Mouse (Mus musculus) urinary bladder, adult 2 months (tissue): ENCODE measurements around the gene Socs3. TPM values are rescaled to one million over a fixed set of nuclear protein-coding genes. Genes with fewer than 3 reads are reported as not detected.

Source experiments
- DNase-seq: peaks from one replicate; pipeline ENCODE4 v3.0.0; 2022; ENCODE audit warnings: low spot score
- polyA plus RNA-seq: library from polyadenylated mRNA; depleted of rRNA; stranded (reverse); fragments of >200 nt; gene quantifications from 2 replicates; pipeline ENCODE4 v1.2.3, GENCODE M21; 2012

The Socs3 gene
- polyA plus RNA-seq, 1 experiment: 9.8 TPM

GRCm38 (mm10) chr11:117955621-117956020, 14.2 kb downstream of the Socs3 start:
- DNase-seq: no peak

GRCm38 (mm10) chr11:117954819-117955218, 15.0 kb downstream of the Socs3 start:
- DNase-seq: no peak

- DNase-seq: no peak
These were observed 15.8 kb downstream of the Socs3 start for GRCm38 (mm10) chr11:117954094-117954493.

GRCm38 (mm10) chr11:117952174-117952933, 17.5 kb downstream of the Socs3 start:
- no peak for DNase-seq

- no peak for DNase-seq
These were observed 18.5 kb downstream of the Socs3 start for GRCm38 (mm10) chr11:117951391-117951790.

- DNase-seq: peak; percentile 70
These were observed 20.3 kb downstream of the Socs3 start for GRCm38 (mm10) chr11:117949392-117950091.

- no peak for DNase-seq
These were observed 22.8 kb downstream of the Socs3 start for GRCm38 (mm10) chr11:117946996-117947419.

- DNase-seq: no peak
These were observed 23.5 kb downstream of the Socs3 start for GRCm38 (mm10) chr11:117946195-117946979.

- DNase-seq: no peak
These were observed 28.0 kb downstream of the Socs3 start for GRCm38 (mm10) chr11:117941848-117942247.

- no peak for DNase-seq
These were observed 28.5 kb downstream of the Socs3 start for GRCm38 (mm10) chr11:117941325-117941834.

GRCm38 (mm10) chr11:117940881-117941280, 29.0 kb downstream of the Socs3 start:
- DNase-seq: no peak

GRCm38 (mm10) chr11:117939741-117940285, 30.0 kb downstream of the Socs3 start:
- no peak for DNase-seq

GRCm38 (mm10) chr11:117939004-117939730, 30.7 kb downstream of the Socs3 start:
- no peak for DNase-seq

- DNase-seq: peak; percentile 64
These were observed 33.6 kb downstream of the Socs3 start for GRCm38 (mm10) chr11:117936202-117936601.

- DNase-seq: no peak
These were observed 34.2 kb downstream of the Socs3 start for GRCm38 (mm10) chr11:117935616-117936015.

GRCm38 (mm10) chr11:117934576-117935368, 35.1 kb downstream of the Socs3 start:
- DNase-seq: no peak

- no peak for DNase-seq
These were observed 35.7 kb downstream of the Socs3 start for GRCm38 (mm10) chr11:117934168-117934567.

- no peak for DNase-seq
These were observed 37.7 kb downstream of the Socs3 start for GRCm38 (mm10) chr11:117932195-117932594.

GRCm38 (mm10) chr11:117931576-117931975, 38.3 kb downstream of the Socs3 start:
- DNase-seq: no peak

GRCm38 (mm10) chr11:117930781-117931338, 39.0 kb downstream of the Socs3 start:
- no peak for DNase-seq
